Comparison of ENCODE assay signal across 11 mouse cellular contexts in genomic region chr10:3307752-3308151, GRCm38 (mm10). TPM values are rescaled to one million over a fixed set of nuclear protein-coding genes. Genes with fewer than 3 reads are reported as not detected.
DNase-seq lines count a peak whose midpoint lies in the region.
"Had no signal": no experiment of that assay in that cellular context is flagged by ENCODE, and none has a peak within 500 bp of the region (broad histone marks: within the 10 kb centered on the region; RNA-seq: fewer than 3 reads in every experiment).

No protein-coding gene starts in this region.

- no peaks in the 10 kb centered on the region for H3K4me1 ChIP-seq in midbrain, embryonic 10.5 days

- DNase-seq in heart, postnatal 4 days: peak; percentile 36
- no peak for DNase-seq in heart, postnatal 36 days
- DNase-seq in adipocyte (ENCODE audit: low spot score): peak; percentile 56
- peak; percentile 17 to 67 for DNase-seq in frontal cortex, postnatal 36 days (ENCODE audit: low spot score in 2 of 2)
- DNase-seq in left cerebral cortex, postnatal 10 days (ENCODE audit: extremely low spot score in 1 of 2, low spot score in 2 of 2): peak; percentile 30 to 62
- DNase-seq in thymus, postnatal 0 days (ENCODE audit: low spot score): no peak
- DNase-seq in midbrain, embryonic 10.5 days (ENCODE audit: low spot score): no peak
- DNase-seq in thymus, adult 18-20 months: no peak

- H3K4me3 ChIP-seq in midbrain, embryonic 10.5 days: no peak overlapping the region
- H3K4me3 ChIP-seq: embryonic facial prominence, embryonic 15.5 days had no signal

- peaks cover 33% of the 10 kb centered on the region for H3K9me3 ChIP-seq in midbrain, embryonic 10.5 days (replicated peaks)
- H3K9me3 ChIP-seq: embryonic facial prominence, embryonic 15.5 days had no signal

- H3K27me3 ChIP-seq in midbrain, embryonic 10.5 days (ENCODE audit: low read depth, poor library complexity, severe bottlenecking): no peaks in the 10 kb centered on the region
- H3K27me3 ChIP-seq: embryonic facial prominence, embryonic 15.5 days had no signal

- H3K27ac ChIP-seq in midbrain, embryonic 10.5 days (replicated peaks): no peak overlapping the region
- H3K27ac ChIP-seq: embryonic facial prominence, embryonic 15.5 days had no signal

- WGBS in midbrain, embryonic 10.5 days: 81% methylated on average over 2 of the region's 2 CpGs

- H3K36me3 ChIP-seq in midbrain, embryonic 10.5 days: no peaks in the 10 kb centered on the region
- H3K36me3 ChIP-seq: embryonic facial prominence, embryonic 15.5 days had no signal

- intact Hi-C loops in heart, postnatal 36 days (cut with DNase I): no loop called here
- intact Hi-C loops in left cerebral cortex, postnatal 10 days (cut with DNase I): no loop called here

RNA-seq across cellular contexts. Expression of gene H60c, which starts 40.2 kb away (rescaled TPM):
- not detected for total RNA-seq in heart, postnatal 4 days (2021)
- total RNA-seq in heart, postnatal 36 days (2021): not detected
- not detected for total RNA-seq in left cerebral cortex, postnatal 10 days (2021)
- 0.05 TPM in 1 of 2 replicates, not detected in the other for polyA plus RNA-seq in thymus, postnatal 0 days (2015; fragmentation: Nextera tagmentation; extraction: Ambion mirVana)
- not detected in 2 replicates for polyA plus RNA-seq in midbrain, embryonic 10.5 days (2016; fragmentation: Nextera tagmentation; extraction: Ambion mirVana)
- total RNA-seq: ES-E14 had no signal
- polyA plus RNA-seq: liver, embryonic 16.5 days had no signal

RNA-seq across cellular contexts. Expression of gene Ppp1r14c, which starts 58.1 kb away (rescaled TPM):
- total RNA-seq in heart, postnatal 4 days (2021): 100 to 1,000 TPM; 269 to 291 TPM
- 100 to 1,000 TPM; 171 to 215 TPM for total RNA-seq in heart, postnatal 36 days (2021)
- total RNA-seq in left cerebral cortex, postnatal 10 days (2021): 10 to 100 TPM; 71.9 to 83.7 TPM
- polyA plus RNA-seq in thymus, postnatal 0 days (2015; fragmentation: Nextera tagmentation; extraction: Ambion mirVana): 0.60 and 0.62 TPM in 2 replicates
- polyA plus RNA-seq in midbrain, embryonic 10.5 days (2016; fragmentation: Nextera tagmentation; extraction: Ambion mirVana): 2.5 and 3.8 TPM in 2 replicates

Comparison
In these comparisons a context has a peak if more than half of its experiments do, and no peak if none do; other contexts are left out.
1. DNase-seq: peak in heart, postnatal 4 days (single experiment), adipocyte (single experiment), frontal cortex, postnatal 36 days (2 of 2) and left cerebral cortex, postnatal 10 days (2 of 2); none in heart, postnatal 36 days (0 of 2), thymus, postnatal 0 days (single experiment), midbrain, embryonic 10.5 days (single experiment) and thymus, adult 18-20 months (0 of 2).